Mouse (Mus musculus) brain, embryonic 14.5 days (tissue): ENCODE measurements around the gene Srp9. TPM values are rescaled to one million over a fixed set of nuclear protein-coding genes. Genes with fewer than 3 reads are reported as not detected.

ENCODE experiments used
- DNase-seq: peaks from one replicate; pipeline ENCODE4 v3.0.0-alpha.2; 2011; ENCODE audit warnings: low read depth
- CTCF ChIP-seq: fragments of 200-500 bp; IDR thresholded peaks from 2 replicates; pipeline ENCODE4 v1.5.1; 2012; ENCODE audit warnings: inconsistent platforms, mild to moderate bottlenecking, moderate library complexity, borderline replicate concordance; ENCODE audit not compliant: insufficient read depth, insufficient read length; ENCODE audit errors: extremely low read depth
- POLR2A ChIP-seq: fragments of 200-500 bp; IDR thresholded peaks from 2 replicates; pipeline ENCODE4 v1.6.1; 2012; ENCODE audit warnings: mild to moderate bottlenecking, inconsistent platforms, borderline replicate concordance; ENCODE audit not compliant: poor library complexity, insufficient read depth, insufficient read length, severe bottlenecking; ENCODE audit errors: extremely low read depth
- polyA plus RNA-seq: library from polyadenylated mRNA; depleted of rRNA; stranded (reverse); fragments of >200 nt; gene quantifications from 2 replicates; pipeline ENCODE4 v1.2.3, GENCODE M21; 2012; rRNA removed

The Srp9 gene
- polyA plus RNA-seq, 1 experiment = 82.8 TPM

DNA sequence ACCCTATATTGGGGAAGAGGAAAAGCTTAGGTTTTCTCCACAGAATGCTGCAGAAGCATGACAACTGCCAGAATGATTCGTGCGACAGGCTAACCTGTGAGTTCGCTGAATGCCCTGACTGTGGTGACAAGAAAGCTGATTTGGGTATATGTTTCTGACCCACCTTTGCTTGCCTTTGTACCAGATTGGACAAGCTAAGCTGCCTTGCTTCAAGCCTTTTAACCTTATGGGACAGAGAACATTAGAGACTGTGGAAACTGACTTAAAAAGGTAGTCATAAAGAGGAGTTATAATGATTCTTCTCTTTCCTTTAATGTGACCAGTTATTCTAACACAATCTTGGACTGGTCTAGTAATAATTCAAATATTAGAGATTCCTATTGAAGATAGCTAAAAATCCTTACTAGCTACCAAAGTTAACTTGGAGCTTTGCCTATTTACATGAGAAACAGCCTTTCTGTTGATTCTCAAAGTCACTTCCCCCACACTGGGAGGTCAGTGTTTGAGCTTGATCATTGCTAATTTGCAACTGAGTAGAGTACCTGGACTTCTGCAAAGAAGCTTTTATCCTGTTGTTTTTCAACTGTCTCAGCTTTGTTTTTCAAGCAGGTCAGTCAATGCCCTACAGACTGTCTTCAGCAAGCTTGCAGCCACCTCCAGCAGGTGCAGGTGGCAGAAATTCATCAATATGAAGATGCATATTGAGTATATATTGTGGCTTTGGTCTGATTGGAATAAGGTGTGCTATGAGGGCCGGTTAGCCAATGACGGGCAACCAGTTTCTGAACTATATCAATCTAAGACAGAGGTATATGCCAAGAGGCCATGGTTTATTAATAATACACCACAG is 57.1 kb downstream of the Srp9 start:
- DNase-seq = no peak
- TF ChIP-seq POLR2A = no peak
- no peak for TF ChIP-seq CTCF

Other genes starting within 250 kb of the Srp9 start
- 79.5 and 122 TPM in 2 replicates for gene Enah, start 104.7 kb upstream of the Srp9 start, polyA plus RNA-seq
- not detected in 2 replicates for gene Vmn1r1, start 39.7 kb downstream of the Srp9 start, polyA plus RNA-seq
- gene Degs1, start 158.1 kb downstream of the Srp9 start, polyA plus RNA-seq = 30.3 and 38.9 TPM in 2 replicates
- gene Fbxo28, start 216.9 kb downstream of the Srp9 start, polyA plus RNA-seq = 27.8 and 29.7 TPM in 2 replicates